ENCODE assay signal across 9 mouse cellular contexts in genomic region chr9:114855327-114855726, GRCm38 (mm10). TPM values are rescaled to one million over a fixed set of nuclear protein-coding genes. Genes with fewer than 3 reads are reported as not detected.
DNase-seq lines count a peak whose midpoint lies in the region; ATAC-seq lines count a peak whose summit lies in the region.
"Had no signal": no experiment of that assay in that cellular context is flagged by ENCODE, and none has a peak within 500 bp of the region (broad histone marks: within the 10 kb centered on the region; RNA-seq: fewer than 3 reads in every experiment).

No protein-coding gene starts in this region.

- no peak for ATAC-seq in inflammation-experienced regulatory T-cells, adult 6 months

- DNase-seq in kidney, adult 18-20 months: peak; percentile 30
- DNase-seq in kidney, adult 11 months: no peak
- peak; percentile 26 to 55 for DNase-seq in adrenal gland, postnatal 36 days
- peak; percentile 49 for DNase-seq in layer of hippocampus, adult 11-12 months (ENCODE audit: low spot score)
- DNase-seq in right cerebral cortex, postnatal 10 days (ENCODE audit: low spot score in 2 of 2): peak; percentile 39 to 41
- DNase-seq in natural killer cell, adult 2 months (ENCODE audit: low spot score in 2 of 2): no peak
- DNase-seq in cerebellum, adult 18-20 months: no peak
- DNase-seq: cerebellum, adult 9-10 months had no signal

RNA-seq across cellular contexts. Expression of gene Cmtm8, which starts 11.4 kb away (rescaled TPM):
- 1 to 10 TPM; 5.7 to 6.9 TPM for total RNA-seq in adrenal gland, postnatal 36 days (2021)
- polyA plus RNA-seq in inflammation-experienced regulatory T-cells, adult 6 months (2017; shearing (Covaris generic)): not detected

Comparison
In these comparisons a context has a peak if more than half of its experiments do, and no peak if none do; other contexts are left out.
1. DNase-seq: peak in kidney, adult 18-20 months (single experiment), adrenal gland, postnatal 36 days (2 of 2), layer of hippocampus, adult 11-12 months (single experiment) and right cerebral cortex, postnatal 10 days (2 of 2); none in kidney, adult 11 months (single experiment), natural killer cell, adult 2 months (0 of 2) and cerebellum, adult 18-20 months (0 of 2).